Mouse (Mus musculus) small intestine, adult 2 months (tissue): ENCODE data around the gene Lmod2.

Experiments
- CTCF ChIP-seq: fragments of 200-500 bp; IDR thresholded peaks from 2 replicates; pipeline ENCODE4 v1.5.1; 2012; ENCODE audit warnings: low read depth, mild to moderate bottlenecking, control low read depth, inconsistent platforms, low read length, moderate library complexity, mixed read lengths; ENCODE audit not compliant: insufficient replicate concordance, insufficient read length; ENCODE audit errors: extremely low read depth
- POLR2A ChIP-seq: fragments of 200-500 bp; IDR thresholded peaks from 2 replicates; pipeline ENCODE4 v1.6.1; 2012; ENCODE audit warnings: low read depth, mild to moderate bottlenecking, control low read depth, inconsistent platforms, low read length, moderate library complexity

- no peak for TF ChIP-seq CTCF
- TF ChIP-seq POLR2A, result no peak
Observed at GRCm38 (mm10) chr6:24642161-24642560, 44.6 kb downstream of the Lmod2 start.
